Mouse (Mus musculus) neural tube, embryonic 12.5 days (tissue): Measurements from ENCODE around the gene Ccdc150. TPM values are rescaled to one million over a fixed set of nuclear protein-coding genes. Genes with fewer than 3 reads are reported as not detected.
A peak's percentile ranks its signal among the peaks of the same experiment; 100 is the strongest.

Source experiments
- ATAC-seq: fragments of 200-750 bp; cut with Nextera tagmentation; 2 replicates; pipeline ENCODE4 v1.8.0; 2017; ENCODE audit warnings: low read depth, mild to moderate bottlenecking, moderate TSS enrichment, moderate library complexity; ENCODE audit not compliant: low FRiP score
- H3K27ac ChIP-seq: fragments of 300-500 bp; sonication (generic); 2 replicates; pipeline ENCODE4 v1.5.1; 2016
- H3K27me3 ChIP-seq: fragments of 300-500 bp; sonication (generic); replicated peaks from 2 replicates; pipeline ENCODE4 v1.6.1; 2016; ENCODE audit warnings: mild to moderate bottlenecking
- H3K36me3 ChIP-seq: fragments of 300-500 bp; sonication (generic); 2 replicates; pipeline ENCODE4 v1.6.1; 2016; ENCODE audit warnings: mild to moderate bottlenecking
- H3K4me1 ChIP-seq: fragments of 300-500 bp; sonication (generic); 2 replicates; pipeline ENCODE4 v1.6.1; 2016
- H3K4me2 ChIP-seq: fragments of 300-500 bp; sonication (generic); replicated peaks from 2 replicates; pipeline ENCODE4 v1.6.1; 2016; ENCODE audit warnings: mild to moderate bottlenecking
- H3K4me3 ChIP-seq: fragments of 300-500 bp; sonication (generic); 2 replicates; pipeline ENCODE4 v1.5.1; 2016
- H3K9ac ChIP-seq: fragments of 300-500 bp; sonication (generic); 2 replicates; pipeline ENCODE4 v1.6.1; 2016; ENCODE audit warnings: mild to moderate bottlenecking
- H3K9me3 ChIP-seq: fragments of 300-500 bp; sonication (generic); 2 replicates; pipeline ENCODE4 v1.6.1; 2016; ENCODE audit warnings: mild to moderate bottlenecking
- WGBS: fragments of 180-500 bp; shearing (Covaris S2); methylation state at CpG from one replicate; pipeline ENCODE4 v1.1.7; 2016; 5-methylcytosine and 5-hydroxymethylcytosine counted together
- polyA plus RNA-seq: library from polyadenylated mRNA; unstranded; fragments of >200 nt; fragmentation: Nextera tagmentation; extraction: Ambion mirVana; gene quantifications from 2 replicates; pipeline ENCODE4 v1.2.1, GENCODE M21; 2016

Ccdc150 gene
- polyA plus RNA-seq, 1 experiment from 2014 or later: 0.42 TPM

GRCm38 (mm10) chr1:54377506-54378051 is 127.1 kb downstream of the Ccdc150 start:
- ATAC-seq: no peak
- Histone ChIP-seq H3K4me3 (no peak overlapping the region), H3K27me3 (no peaks in the 10 kb centered on the region), H3K27ac (no peak overlapping the region), H3K9ac (no peak overlapping the region), H3K36me3 (peaks cover 5% of the 10 kb centered on the region; the same call in 1 of the 2 replicates), H3K9me3 (no peaks in the 10 kb centered on the region), H3K4me2 (no peak overlapping the region), H3K4me1 (no peaks in the 10 kb centered on the region)

DNA sequence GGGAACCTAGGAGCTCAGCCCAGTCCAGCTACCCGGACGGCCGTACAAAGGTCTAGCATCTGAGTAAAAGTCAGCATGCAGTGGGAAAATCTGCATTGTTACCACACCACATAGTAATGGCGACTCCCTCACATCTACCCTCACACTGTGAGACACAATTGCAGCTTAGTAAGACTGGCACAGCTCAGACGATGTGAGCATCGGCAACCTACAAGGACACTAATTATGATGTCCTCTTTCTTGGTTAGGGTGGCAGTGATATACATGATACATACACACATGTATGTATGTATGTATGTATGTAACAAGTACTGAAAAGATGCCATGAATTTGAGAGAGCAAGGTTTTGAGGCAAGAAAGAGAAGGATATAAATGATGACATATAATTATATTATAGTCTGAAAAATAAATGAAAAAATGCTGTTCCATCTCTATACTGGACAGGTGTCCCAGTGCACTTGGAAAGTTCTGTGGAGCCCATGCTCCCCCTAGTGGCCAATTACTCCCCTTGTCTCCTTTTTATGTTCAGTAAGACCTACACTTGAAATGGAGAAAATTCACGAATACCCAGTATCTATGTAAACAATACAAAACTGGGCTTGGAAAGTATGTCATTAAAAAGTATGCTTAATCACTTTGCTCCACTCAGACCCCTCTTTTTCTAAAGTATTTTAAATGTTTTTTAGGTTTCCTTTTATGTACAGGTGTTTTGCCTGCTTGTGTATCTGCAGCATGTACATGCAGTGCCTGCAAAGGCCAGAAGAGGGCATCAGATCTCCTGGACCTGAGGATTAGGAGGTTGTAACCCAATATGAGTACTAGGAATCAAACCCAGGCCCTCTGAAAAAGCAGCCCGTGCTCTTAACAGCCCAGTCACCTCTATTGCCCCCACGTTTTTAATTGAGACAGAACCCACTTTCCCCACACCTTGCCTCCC is 130.8 kb downstream of the Ccdc150 start:
- no peaks in the 10 kb centered on the region for H3K27me3 ChIP-seq
- no peak overlapping the region for H3K4me3 ChIP-seq
- no peaks in the 10 kb centered on the region for H3K4me1 ChIP-seq
- peaks cover 5% of the 10 kb centered on the region; the same call in 1 of the 2 replicates for H3K36me3 ChIP-seq
- H3K9ac ChIP-seq: no peak overlapping the region
- ATAC-seq: peak; percentile 8; the same call in 1 of the 2 replicates
- no peaks in the 10 kb centered on the region for H3K9me3 ChIP-seq
- no peak overlapping the region for H3K27ac ChIP-seq
- WGBS: 89% methylated on average over 9 of the region's 9 CpGs
- H3K4me2 ChIP-seq: no peak overlapping the region

DNA sequence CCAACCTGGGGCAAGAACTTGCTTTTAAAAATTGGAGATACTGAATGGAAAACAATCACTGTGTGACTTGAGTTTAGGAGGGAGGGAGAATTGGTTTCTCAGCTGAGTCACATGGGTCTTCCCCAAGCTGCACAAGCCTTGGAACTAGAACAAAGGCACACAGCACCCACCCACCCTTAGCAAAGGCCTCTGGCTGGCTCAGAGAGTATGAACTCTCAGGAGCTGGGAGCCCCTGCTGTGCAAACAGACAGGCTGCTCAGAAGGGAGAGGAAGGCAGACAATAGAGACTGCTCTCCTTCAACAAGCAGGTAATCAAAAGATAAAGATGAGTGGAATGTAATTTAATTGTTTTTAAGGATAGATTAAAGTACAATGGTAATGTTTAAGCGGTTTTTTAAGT is 133.7 kb downstream of the Ccdc150 start:
- Histone ChIP-seq H3K4me1 (no peaks in the 10 kb centered on the region), H3K27ac (no peak overlapping the region), H3K4me2 (no peak overlapping the region), H3K4me3 (no peak overlapping the region), H3K9me3 (no peaks in the 10 kb centered on the region), H3K9ac (no peak overlapping the region), H3K36me3 (peaks cover 5% of the 10 kb centered on the region; the same call in 1 of the 2 replicates), H3K27me3 (no peaks in the 10 kb centered on the region)
- ATAC-seq: no peak
- WGBS: 30% methylated on average over 1 of the region's 1 CpGs

GRCm38 (mm10) chr1:54402736-54403135 is 152.3 kb downstream of the Ccdc150 start:
- no peaks in the 10 kb centered on the region for H3K9me3 ChIP-seq
- no peak overlapping the region for H3K27ac ChIP-seq
- no peak for ATAC-seq
- peaks cover 41% of the 10 kb centered on the region for H3K36me3 ChIP-seq
- no peaks in the 10 kb centered on the region for H3K4me1 ChIP-seq
- H3K9ac ChIP-seq: no peak overlapping the region
- no peaks in the 10 kb centered on the region for H3K27me3 ChIP-seq
- no peak overlapping the region for H3K4me2 ChIP-seq
- no peak overlapping the region for H3K4me3 ChIP-seq

Other genes starting within 250 kb of the Ccdc150 start
- gene Hecw2, start 55.5 kb upstream of the Ccdc150 start, polyA plus RNA-seq: 8.0 and 8.3 TPM in 2 replicates
- 24.8 and 27.7 TPM in 2 replicates for gene Gtf3c3, start 188.3 kb downstream of the Ccdc150 start, polyA plus RNA-seq